Mouse (Mus musculus) bone marrow, adult 2 months (tissue): ENCODE data around the gene Efna3.

Source experiments
- CTCF ChIP-seq: fragments of 200-500 bp; IDR thresholded peaks from 2 replicates; pipeline ENCODE4 v1.5.1; 2011; ENCODE audit warnings: low read length, control low read depth; ENCODE audit not compliant: control insufficient read depth, insufficient read depth
- POLR2A ChIP-seq: fragments of 200-500 bp; IDR thresholded peaks from 2 replicates; pipeline ENCODE4 v1.6.1; 2011; ENCODE audit warnings: low read depth, mild to moderate bottlenecking, control low read depth, low read length, borderline replicate concordance; ENCODE audit not compliant: control insufficient read depth

- TF ChIP-seq CTCF (no peak), POLR2A (no peak)
These were observed 44.6 kb upstream of the Efna3 start for GRCm38 (mm10) chr3:89367338-89367737.
